Mouse (Mus musculus): ENCODE results near the gene C130073F10Rik. TPM values are rescaled to one million over a fixed set of nuclear protein-coding genes. Genes with fewer than 3 reads are reported as not detected.
"Not testable (repeated sequence)": the region's sequence is repeated elsewhere in the genome, so short reads cannot be mapped to it uniquely, and the experiment has no call there.

The C130073F10Rik gene
- total RNA-seq (2021), result not detected
- long read RNA-seq, experiment 1, result 0 reads
- long read RNA-seq, experiment 2, result 0 reads

DNA sequence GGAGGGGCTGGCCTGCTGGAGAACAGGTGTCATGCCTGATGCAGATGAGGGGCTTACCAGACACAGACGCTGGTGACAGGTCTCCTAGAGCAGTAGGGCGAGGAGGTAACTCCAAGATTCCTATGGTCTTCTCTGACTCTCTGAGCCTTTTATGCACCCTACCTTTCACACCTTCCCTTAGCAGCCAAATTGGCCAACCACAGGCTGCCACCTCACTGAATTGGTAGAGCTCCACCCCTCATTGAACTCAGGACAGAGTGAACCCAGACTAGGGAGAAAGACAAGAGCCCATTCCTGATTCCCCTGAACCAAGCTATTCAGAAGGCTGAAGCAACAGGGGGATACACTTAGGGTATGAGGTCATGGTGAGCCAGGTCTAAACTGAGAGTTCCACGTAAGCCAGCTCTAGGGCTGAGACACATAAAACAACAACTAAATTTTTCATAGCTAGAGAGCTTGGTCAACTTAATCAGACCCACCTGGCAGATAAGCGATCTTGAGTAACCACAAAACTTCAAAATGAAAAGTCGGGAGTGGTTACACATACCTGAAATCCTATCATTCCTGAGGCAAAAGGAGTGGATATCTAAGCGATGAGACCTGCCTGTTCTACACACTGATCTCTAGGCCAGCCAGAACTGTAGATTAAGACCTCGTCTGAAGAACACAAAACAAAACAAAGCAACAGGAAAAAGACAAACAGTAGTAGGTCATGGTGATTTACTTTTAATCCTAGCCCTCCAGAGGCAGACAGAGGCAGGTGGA is at the start of gene C130073F10Rik:
TSS of gene C130073F10Rik (minus strand) at position 134 of the 765 bp plus-strand sequence.
- no peak for DNase-seq (ENCODE audit: low spot score in 2 of 2)

GRCm38 (mm10) chr4:101940107-101940506 is 46.5 kb upstream of the C130073F10Rik start, which contains the start of gene Gm12794:
Gene Gm12794 (plus strand): TSS chr4:101940407.
- not testable (repeated sequence) for DNase-seq (ENCODE audit: low spot score in 2 of 2)

GRCm38 (mm10) chr4:101908821-101909220 is 15.2 kb upstream of the C130073F10Rik start, which contains the start of gene Gm12800:
Gene Gm12800 (plus strand): TSS chr4:101909121.
- DNase-seq (ENCODE audit: low spot score in 2 of 2), result not testable (repeated sequence)

GRCm38 (mm10) chr4:101889377-101889776 is 4.2 kb downstream of the C130073F10Rik start:
- DNase-seq (ENCODE audit: low spot score in 2 of 2), result no peak

DNA sequence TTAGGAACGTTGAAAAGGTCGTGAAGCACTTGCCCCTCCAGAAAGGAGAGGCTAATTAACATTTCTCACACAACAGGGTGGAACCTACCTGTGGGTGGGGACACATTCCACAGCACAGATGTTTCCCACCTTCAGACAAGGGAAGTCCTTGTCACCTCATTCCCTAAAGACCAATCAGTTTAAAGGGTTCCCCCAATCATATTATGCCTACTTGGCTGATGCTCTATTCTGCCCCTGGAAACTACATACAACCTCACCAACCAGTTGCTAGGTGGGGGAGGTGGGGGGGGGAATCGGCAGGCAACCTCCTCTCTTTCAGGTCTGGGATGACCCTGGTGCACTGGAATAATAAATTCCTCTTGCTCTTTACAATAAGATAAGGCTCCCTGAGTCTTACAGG is 9.9 kb downstream of the C130073F10Rik start:
- no peak for DNase-seq (ENCODE audit: low spot score in 2 of 2)

- DNase-seq (ENCODE audit: low spot score in 2 of 2), result not testable (repeated sequence)
These were observed 17.9 kb downstream of the C130073F10Rik start for GRCm38 (mm10) chr4:101875687-101876086.

DNA sequence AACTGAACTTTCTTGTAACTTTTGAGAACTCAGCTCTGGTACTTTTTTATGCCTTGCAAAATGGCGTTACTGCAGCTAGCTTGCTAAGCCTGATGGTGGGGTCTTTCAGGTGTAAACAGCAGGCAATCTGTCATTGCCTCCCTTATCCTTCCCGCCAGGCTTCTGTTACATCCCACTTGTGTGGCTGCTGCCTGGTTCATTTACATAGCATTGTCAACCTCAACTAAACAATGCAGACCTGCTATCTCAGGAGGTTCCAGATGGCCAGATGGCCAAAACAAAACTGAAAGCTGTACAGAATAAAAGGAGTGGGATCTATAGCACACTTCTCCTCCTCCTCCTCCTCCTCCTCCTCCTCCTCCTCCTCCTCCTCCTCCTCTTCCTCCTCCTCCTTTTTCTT is 21.6 kb downstream of the C130073F10Rik start:
- DNase-seq (ENCODE audit: low spot score in 2 of 2), result not testable (repeated sequence)

- no peak for DNase-seq (ENCODE audit: low spot score in 2 of 2)
These were observed 31.3 kb downstream of the C130073F10Rik start for GRCm38 (mm10) chr4:101862289-101862688.

DNA sequence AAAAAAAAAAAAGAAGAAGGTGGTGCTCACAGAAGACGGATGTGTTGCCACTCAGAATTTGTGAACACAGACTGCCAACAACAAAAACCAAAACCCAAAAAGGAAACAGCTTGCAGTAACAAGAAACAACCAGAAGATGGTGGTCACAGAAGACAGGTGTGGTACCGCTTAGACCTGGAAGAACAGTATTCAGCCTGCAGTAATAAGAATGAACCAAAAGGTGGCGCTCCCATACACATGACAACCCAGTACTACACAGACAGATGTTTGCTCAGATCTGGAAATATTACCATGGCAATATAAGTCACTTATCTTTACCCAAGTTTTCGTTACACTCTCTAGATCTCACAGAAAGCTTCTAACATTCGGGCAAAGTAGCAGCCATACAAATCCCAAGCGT is 32.7 kb downstream of the C130073F10Rik start:
- DNase-seq (ENCODE audit: low spot score in 2 of 2), result peak; percentile 9 to 33

GRCm38 (mm10) chr4:101850908-101851307 is 42.7 kb downstream of the C130073F10Rik start:
- no peak for DNase-seq (ENCODE audit: low spot score in 2 of 2)

GRCm38 (mm10) chr4:101843923-101844322 is 49.7 kb downstream of the C130073F10Rik start, which contains the start of gene B020004J07Rik:
Gene B020004J07Rik (minus strand): TSS chr4:101844023.
- not testable (repeated sequence) for DNase-seq (ENCODE audit: low spot score in 2 of 2)

Other genes with a start within 250 kb of the C130073F10Rik start
- gene Leprot, start 246.1 kb downstream of the C130073F10Rik start, total RNA-seq (2021), result 10 to 100 TPM; 25.8 to 26.9 TPM
- 1 to 10 TPM; 4.4 to 7.0 TPM for gene Lepr, start 176.4 kb downstream of the C130073F10Rik start, total RNA-seq (2021)
- gene B020004J07Rik, start 49.8 kb downstream of the C130073F10Rik start, total RNA-seq (2021), result not detected
- not detected for gene Gm12800, start 15.3 kb upstream of the C130073F10Rik start, total RNA-seq (2021)
- gene Gm12794, start 46.6 kb upstream of the C130073F10Rik start, total RNA-seq (2021), result not detected
- not detected for gene Gm12790, start 87.3 kb upstream of the C130073F10Rik start, total RNA-seq (2021)
- not detected for gene Gm12789, start 92.8 kb upstream of the C130073F10Rik start, total RNA-seq (2021)
- gene Pde4b, start 193.8 kb upstream of the C130073F10Rik start, total RNA-seq (2021), result 100 to 1,000 TPM; 119 to 125 TPM